Mouse (Mus musculus): Measurements from ENCODE around the gene Nap1l1. TPM values are rescaled to one million over a fixed set of nuclear protein-coding genes. Genes with fewer than 3 reads are reported as not detected.

The Nap1l1 gene
- polyA plus RNA-seq, 1 experiment, result 464 TPM

DNA sequence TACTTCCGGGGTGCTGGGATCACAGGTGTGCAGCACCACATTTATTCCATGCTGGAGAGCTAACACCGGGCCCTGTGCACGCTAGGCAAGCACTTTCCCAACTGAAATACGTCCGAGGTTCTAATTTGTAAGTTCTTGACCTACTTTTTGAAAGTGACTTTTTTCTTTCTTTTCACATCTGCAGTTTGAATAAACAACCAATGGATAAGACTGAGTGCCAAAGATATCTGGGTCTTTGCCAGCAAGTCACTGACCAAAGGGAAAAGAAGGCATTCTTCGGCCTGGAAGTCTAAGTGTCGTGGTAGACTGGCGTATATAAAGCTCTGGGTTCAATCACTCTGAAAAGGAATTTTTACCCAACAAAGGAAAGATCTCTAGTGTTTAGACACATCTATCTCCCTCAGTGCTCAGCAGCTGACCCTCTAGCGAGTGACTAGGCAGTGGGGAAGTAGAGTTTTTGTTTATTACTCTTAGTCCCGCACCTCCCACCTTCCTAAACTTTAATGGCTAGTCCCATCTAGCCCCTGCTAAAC, 39.1 kb downstream of the Nap1l1 start:
- Histone ChIP-seq H3K4me1 (ENCODE audit: control insufficient read depth, insufficient read depth, low read length) (peaks cover 21% of the 10 kb centered on the region), H3K4me3 (ENCODE audit: insufficient read depth, low read length) (no peak overlapping the region), H3K27ac (ENCODE audit: insufficient read depth, low read depth, low read length) (no peak overlapping the region)
- TF ChIP-seq POLR2A (IDR thresholded peaks at IDR 0.05; ENCODE audit: borderline replicate concordance, low read depth, low read length) (no peak), CTCF (IDR thresholded peaks at IDR 0.05; ENCODE audit: low read depth, low read length) (no peak)

DNA sequence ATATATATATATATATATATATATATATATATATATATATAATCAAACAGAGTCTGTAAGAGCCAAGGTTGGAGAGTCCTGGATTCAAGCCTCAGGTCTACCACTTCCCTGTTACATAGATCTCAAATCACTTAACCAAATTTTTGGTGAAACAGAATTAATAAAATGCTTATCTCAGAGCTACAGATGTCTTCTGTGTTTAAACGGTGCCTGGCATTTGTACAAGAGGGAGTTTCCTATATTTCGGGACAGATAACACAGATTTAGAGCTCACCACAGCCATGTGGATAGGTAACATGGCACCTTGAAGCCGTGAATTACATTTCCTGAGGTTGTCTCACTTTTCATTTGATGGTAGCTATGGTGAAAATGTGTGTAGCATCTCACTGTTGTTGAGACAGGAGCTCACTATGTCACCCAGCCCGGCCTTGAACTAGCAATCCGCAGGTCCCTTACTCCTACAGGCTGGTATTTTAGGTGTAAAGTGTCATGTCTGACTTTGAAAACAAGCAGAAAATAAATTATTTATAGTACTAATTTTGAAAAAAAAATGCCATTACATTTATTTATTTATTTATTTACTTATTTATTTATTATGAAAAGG, 41.4 kb downstream of the Nap1l1 start:
- Histone ChIP-seq H3K4me1 (ENCODE audit: control insufficient read depth, insufficient read depth, low read length) (peaks cover 20% of the 10 kb centered on the region), H3K4me3 (ENCODE audit: insufficient read depth, low read length) (no peak overlapping the region), H3K27ac (ENCODE audit: insufficient read depth, low read depth, low read length) (no peak overlapping the region)
- TF ChIP-seq CTCF (IDR thresholded peaks at IDR 0.05; ENCODE audit: low read depth, low read length), result no peak
- TF ChIP-seq POLR2A (IDR thresholded peaks at IDR 0.05; ENCODE audit: borderline replicate concordance, low read depth, low read length), result no peak

DNA sequence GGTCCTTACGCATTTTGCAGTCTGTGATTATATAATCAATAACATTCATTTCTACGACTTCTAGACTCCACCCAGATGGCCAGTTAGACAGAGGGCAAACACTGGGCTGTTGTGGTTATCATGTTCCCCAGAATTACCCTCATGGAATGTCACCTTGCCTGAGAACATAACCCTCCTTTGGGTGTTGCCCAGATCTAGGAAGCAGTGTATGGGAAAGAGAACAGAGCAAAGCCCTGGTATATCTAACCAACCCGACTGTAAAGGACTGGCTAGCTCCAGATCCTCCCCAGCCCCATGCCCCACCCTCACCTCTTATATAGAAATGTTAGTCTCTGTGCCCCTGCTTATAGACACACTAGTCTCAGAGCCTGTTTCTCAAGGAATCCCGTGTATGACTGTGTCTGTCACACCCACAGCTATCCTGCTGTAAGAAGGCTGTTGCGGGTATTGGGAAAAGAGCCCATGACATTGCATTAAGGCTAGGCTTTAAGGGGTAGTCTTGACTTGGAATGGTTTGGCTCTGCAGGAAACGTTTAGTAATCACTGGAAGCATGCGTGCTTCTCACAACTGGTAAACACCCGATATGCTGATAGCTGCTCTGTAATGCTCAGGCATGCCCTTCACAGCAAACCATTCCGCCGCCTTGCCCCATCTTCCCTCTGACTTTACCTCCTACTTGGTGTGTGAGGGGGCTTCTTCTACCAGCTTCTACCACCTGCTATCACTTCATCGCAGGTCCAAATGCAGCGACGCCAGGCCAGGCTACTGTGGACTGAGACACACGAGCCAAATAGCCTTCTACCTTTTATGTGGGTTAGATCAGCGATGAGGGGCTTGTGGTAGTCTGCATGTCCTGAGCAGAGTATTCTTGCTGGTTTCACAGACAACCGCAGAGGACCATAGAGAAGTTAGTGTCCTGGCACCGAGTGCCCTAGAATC, 42.3 kb downstream of the Nap1l1 start:
- TF ChIP-seq CTCF (IDR thresholded peaks at IDR 0.05; ENCODE audit: low read depth, low read length), result no peak
- Histone ChIP-seq H3K4me1 (ENCODE audit: control insufficient read depth, insufficient read depth, low read length) (peaks cover 20% of the 10 kb centered on the region), H3K27ac (ENCODE audit: insufficient read depth, low read depth, low read length) (no peak overlapping the region), H3K4me3 (ENCODE audit: insufficient read depth, low read length) (no peak overlapping the region)

DNA sequence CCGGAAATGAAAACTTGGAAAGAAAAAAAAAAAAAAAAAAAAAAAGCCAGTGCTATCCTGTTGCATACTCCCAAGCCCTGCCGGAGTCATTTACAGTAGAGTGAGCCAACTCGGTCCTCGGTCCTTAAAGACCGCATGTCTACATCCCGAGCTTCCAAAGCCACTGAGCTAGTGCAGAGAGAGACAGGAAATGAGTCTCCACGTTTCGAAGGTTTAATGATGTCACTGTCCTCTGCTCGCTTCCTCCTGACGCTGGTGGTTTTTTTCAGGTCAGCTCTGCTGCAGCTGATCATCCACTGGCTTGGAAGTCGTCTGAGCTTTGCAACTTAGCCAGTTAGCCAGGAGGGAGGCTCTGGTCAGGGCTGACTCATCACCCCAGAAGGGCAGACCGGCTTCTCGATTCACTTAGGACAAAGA, 43.2 kb downstream of the Nap1l1 start:
- Histone ChIP-seq H3K27ac (ENCODE audit: insufficient read depth, low read depth, low read length) (no peak overlapping the region), H3K4me3 (ENCODE audit: insufficient read depth, low read length) (peak overlapping the region; percentile 23), H3K4me1 (ENCODE audit: control insufficient read depth, insufficient read depth, low read length) (peaks cover 20% of the 10 kb centered on the region)
- TF ChIP-seq CTCF (IDR thresholded peaks at IDR 0.05; ENCODE audit: low read depth, low read length), result no peak
- no peak for TF ChIP-seq POLR2A (IDR thresholded peaks at IDR 0.05; ENCODE audit: borderline replicate concordance, low read depth, low read length)

DNA sequence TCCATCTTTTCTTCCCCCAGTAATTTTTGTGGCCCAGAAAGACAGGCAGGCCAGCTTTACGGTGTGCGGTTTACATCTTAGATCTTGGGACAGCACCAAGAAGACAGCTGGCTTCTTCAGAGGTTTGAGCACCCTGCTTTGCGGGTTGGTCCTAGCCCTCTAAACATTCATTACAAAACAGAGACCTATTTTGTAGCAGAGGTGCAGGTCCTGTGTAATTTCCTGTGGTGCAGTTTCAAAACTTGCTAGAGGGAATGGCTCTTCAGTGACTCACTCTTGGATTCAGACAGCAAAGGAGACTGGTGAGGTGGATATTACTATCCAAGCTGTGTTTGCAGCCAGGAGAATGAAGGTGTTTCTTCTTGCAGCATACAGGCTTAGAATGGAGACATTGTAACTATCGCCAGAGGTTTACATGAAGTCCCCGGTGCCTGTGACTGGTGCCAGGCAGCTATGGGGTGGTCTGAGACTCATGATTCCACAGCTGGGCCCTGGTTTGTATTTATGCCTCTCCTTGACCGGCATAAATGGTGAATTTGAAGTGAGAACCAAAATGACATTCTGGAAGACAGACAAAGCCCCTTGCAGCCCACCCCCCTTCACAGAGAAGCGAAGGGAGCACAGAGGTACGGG, 43.9 kb downstream of the Nap1l1 start:
- no peak for TF ChIP-seq POLR2A (IDR thresholded peaks at IDR 0.05; ENCODE audit: borderline replicate concordance, low read depth, low read length)
- TF ChIP-seq CTCF (IDR thresholded peaks at IDR 0.05; ENCODE audit: low read depth, low read length), result no peak
- H3K27ac ChIP-seq (ENCODE audit: insufficient read depth, low read depth, low read length), result peak overlapping the region; percentile 26; the same call in 1 of the 2 replicates
- H3K4me3 ChIP-seq (ENCODE audit: insufficient read depth, low read length), result no peak overlapping the region
- H3K4me1 ChIP-seq (ENCODE audit: control insufficient read depth, insufficient read depth, low read length), result peaks cover 20% of the 10 kb centered on the region

DNA sequence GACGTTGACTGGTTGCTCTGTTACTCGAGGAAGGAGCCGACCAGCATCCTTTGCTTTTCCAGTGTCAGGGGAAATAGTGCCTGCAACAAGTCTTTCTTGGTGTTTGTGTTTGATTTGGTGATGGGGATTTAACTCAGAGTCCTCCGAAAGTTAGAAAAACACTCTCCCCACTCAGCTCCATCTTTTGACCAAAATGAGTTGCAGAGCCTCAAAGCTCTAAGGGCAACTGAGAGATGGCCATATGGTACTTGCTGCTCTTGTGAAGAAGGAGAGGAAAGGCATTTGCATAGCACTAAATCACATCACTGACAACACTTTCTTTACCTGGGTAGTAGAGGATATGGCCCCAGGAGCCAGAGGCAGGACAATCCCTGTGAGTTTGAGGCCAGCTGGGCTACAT, 45.3 kb downstream of the Nap1l1 start:
- H3K27ac ChIP-seq (ENCODE audit: insufficient read depth, low read depth, low read length), result no peak overlapping the region
- no peak overlapping the region for H3K4me3 ChIP-seq (ENCODE audit: insufficient read depth, low read length)
- peaks cover 20% of the 10 kb centered on the region for H3K4me1 ChIP-seq (ENCODE audit: control insufficient read depth, insufficient read depth, low read length)

DNA sequence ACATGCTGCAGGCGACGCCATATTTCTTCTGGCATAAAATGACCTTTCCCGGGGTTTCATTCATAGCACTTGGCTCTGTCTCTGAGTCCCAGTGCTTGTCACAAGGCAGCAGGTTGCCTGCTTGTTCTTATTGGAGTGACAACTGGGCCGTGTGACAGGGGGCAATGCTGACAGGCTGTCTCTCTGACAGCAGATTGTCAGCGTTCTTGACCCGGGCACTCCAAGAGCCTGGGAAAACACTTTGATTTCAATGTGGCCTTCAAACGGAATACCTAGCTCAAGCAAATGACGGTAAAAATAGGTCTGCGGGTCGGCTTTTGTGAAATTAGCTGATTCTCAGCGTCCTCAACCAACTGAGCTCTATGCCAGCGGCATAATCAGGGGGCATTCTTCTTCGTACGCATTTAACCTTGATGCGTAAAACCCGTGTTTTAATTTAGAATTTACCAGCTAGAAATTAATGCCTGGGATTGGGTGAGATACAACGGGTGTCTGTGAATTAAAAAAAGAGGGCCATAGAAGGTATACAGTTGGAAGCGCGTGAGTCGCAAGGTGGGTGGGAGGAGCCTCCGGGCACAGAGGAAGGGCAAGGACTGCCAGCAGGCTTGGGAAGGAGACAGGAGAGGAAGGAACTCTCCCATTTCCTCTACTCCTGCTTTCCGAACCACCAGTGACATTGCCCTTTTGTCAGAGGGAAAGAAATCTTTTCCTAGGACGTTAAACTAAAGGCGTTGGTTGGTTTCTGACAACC, 46.8 kb downstream of the Nap1l1 start:
- no peak for TF ChIP-seq CTCF (IDR thresholded peaks at IDR 0.05; ENCODE audit: low read depth, low read length)
- no peak for TF ChIP-seq POLR2A (IDR thresholded peaks at IDR 0.05; ENCODE audit: borderline replicate concordance, low read depth, low read length)
- no peak overlapping the region for H3K4me3 ChIP-seq (ENCODE audit: insufficient read depth, low read length)
- no peak overlapping the region for H3K27ac ChIP-seq (ENCODE audit: insufficient read depth, low read depth, low read length)
- peaks cover 20% of the 10 kb centered on the region for H3K4me1 ChIP-seq (ENCODE audit: control insufficient read depth, insufficient read depth, low read length)

More for the DNA sequence above, 45.3 kb downstream of the Nap1l1 start:
- TF ChIP-seq POLR2A (IDR thresholded peaks at IDR 0.05; ENCODE audit: borderline replicate concordance, low read depth, low read length) (no peak), CTCF (IDR thresholded peaks at IDR 0.05; ENCODE audit: low read depth, low read length) (no peak)

DNA sequence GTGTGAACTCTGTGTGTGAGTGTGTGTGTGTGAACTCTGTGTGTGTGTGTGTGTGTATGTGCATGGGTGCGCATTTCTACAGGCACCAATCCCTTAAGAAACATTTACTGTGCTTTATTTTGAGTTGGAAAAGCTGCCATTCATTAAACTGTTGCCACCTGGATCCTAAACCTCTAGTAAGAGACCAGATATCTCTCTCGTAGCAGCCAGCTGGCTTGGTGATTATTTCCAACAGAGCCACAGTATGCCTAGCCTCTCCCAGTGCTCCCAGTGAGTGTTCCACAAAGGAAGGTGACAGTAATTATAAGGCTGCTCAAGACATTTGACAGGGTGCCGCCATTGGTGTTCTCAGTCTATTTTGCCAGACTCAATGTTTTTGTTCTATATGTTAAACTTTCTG, 47.6 kb downstream of the Nap1l1 start:
- H3K4me1 ChIP-seq (ENCODE audit: control insufficient read depth, insufficient read depth, low read length), result peaks cover 16% of the 10 kb centered on the region
- TF ChIP-seq POLR2A (IDR thresholded peaks at IDR 0.05; ENCODE audit: borderline replicate concordance, low read depth, low read length) (no peak), CTCF (IDR thresholded peaks at IDR 0.05; ENCODE audit: low read depth, low read length) (no peak)
- no peak overlapping the region for H3K4me3 ChIP-seq (ENCODE audit: insufficient read depth, low read length)
- H3K27ac ChIP-seq (ENCODE audit: insufficient read depth, low read depth, low read length), result no peak overlapping the region

DNA sequence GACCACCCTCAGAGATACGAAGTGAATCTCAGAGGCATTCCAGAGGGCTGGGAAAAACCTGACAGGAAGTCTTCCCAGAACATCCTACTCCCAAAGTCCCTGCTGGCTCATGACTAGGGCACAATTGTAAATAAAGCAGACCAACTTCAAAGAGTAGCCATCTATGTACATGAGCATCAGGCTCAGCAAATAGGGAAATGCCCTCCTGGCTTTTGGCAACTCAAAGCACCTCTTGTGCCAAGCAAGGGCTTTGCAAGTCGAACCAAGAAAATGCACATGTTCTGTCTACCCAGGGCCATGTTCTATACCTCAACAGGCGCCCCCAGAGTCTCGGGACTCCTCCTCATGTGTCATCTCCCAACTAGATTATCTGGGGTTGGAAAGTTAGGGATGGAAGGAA, 48.6 kb downstream of the Nap1l1 start:
- Histone ChIP-seq H3K27ac (ENCODE audit: insufficient read depth, low read depth, low read length) (no peak overlapping the region), H3K4me3 (ENCODE audit: insufficient read depth, low read length) (no peak overlapping the region), H3K4me1 (ENCODE audit: control insufficient read depth, insufficient read depth, low read length) (peaks cover 10% of the 10 kb centered on the region)
- TF ChIP-seq CTCF (IDR thresholded peaks at IDR 0.05; ENCODE audit: low read depth, low read length) (no peak), POLR2A (IDR thresholded peaks at IDR 0.05; ENCODE audit: borderline replicate concordance, low read depth, low read length) (no peak)
